Mouse (Mus musculus) MEL (cell line): Measurements from ENCODE around the gene Slc8a1. TPM values are rescaled to one million over a fixed set of nuclear protein-coding genes. Genes with fewer than 3 reads are reported as not detected.

Experiments
- DNase-seq: peaks from one replicate; pipeline ENCODE4 v3.0.0; 2011; ENCODE audit warnings: low read depth, low spot score
- H3K27ac ChIP-seq: 2 replicates; pipeline ENCODE4 v1.5.1; 2012; ENCODE audit warnings: low read depth, mild to moderate bottlenecking, control low read depth, low read length, moderate library complexity; ENCODE audit not compliant: control insufficient read depth
- H3K27me3 ChIP-seq, 2 experiments: fragments of 150-350 bp in 1 of 2; sonication (generic) in 1 of 2; 2 replicates each; pipeline ENCODE4 v1.6.1; 2012; ENCODE audit warnings: low read length in 2 of 2, mild to moderate bottlenecking in 2 of 2, improper control_type of control experiment in 1 of 2, moderate library complexity in 1 of 2; ENCODE audit not compliant: insufficient read depth in 2 of 2, control insufficient read depth in 1 of 2
- H3K36me3 ChIP-seq, 2 experiments: 2 replicates each; pipeline ENCODE4 v1.6.1; 2012 to 2014; ENCODE audit warnings: low read length in 2 of 2, improper control_type of control experiment in 1 of 2, inconsistent platforms in 1 of 2, mild to moderate bottlenecking in 1 of 2; ENCODE audit not compliant: insufficient read depth in 2 of 2, control insufficient read depth in 1 of 2
- H3K4me1 ChIP-seq, 2 experiments: fragments of 150-350 bp in 1 of 2; sonication (generic) in 1 of 2; 2 replicates each; pipeline ENCODE4 v1.6.1; 2012; ENCODE audit warnings: low read length in 2 of 2, improper control_type of control experiment in 1 of 2, mild to moderate bottlenecking in 1 of 2; ENCODE audit not compliant: insufficient read depth in 2 of 2, control insufficient read depth in 1 of 2
- H3K4me3 ChIP-seq, 2 experiments: fragments of 150-350 bp in 1 of 2; sonication (generic) in 1 of 2; 2 replicates each; pipeline ENCODE4 v1.5.1; 2012; ENCODE audit warnings: low read depth in 2 of 2, low read length in 2 of 2, mild to moderate bottlenecking in 2 of 2, moderate library complexity in 2 of 2, control low read depth in 1 of 2, improper control_type of control experiment in 1 of 2; ENCODE audit not compliant: control insufficient read depth in 1 of 2, insufficient read depth in 1 of 2
- H3K79me2 ChIP-seq: 2 replicates; pipeline ENCODE4 v1.6.1; 2012; ENCODE audit warnings: mild to moderate bottlenecking, low read length, moderate library complexity; ENCODE audit not compliant: control insufficient read depth, poor library complexity, insufficient read depth
- H3K9ac ChIP-seq: 2 replicates; pipeline ENCODE4 v1.6.1; 2012; ENCODE audit warnings: low read depth, mild to moderate bottlenecking, control low read depth, low read length, moderate library complexity; ENCODE audit not compliant: control insufficient read depth, poor library complexity, severe bottlenecking
- H3K9me3 ChIP-seq: fragments of 150-350 bp; sonication (generic); replicated peaks from 2 replicates; pipeline ENCODE4 v1.6.1; 2012; ENCODE audit warnings: mild to moderate bottlenecking, low read length, improper control_type of control experiment, moderate library complexity; ENCODE audit not compliant: insufficient read depth
- BHLHE40 ChIP-seq: IDR thresholded peaks from 2 replicates; pipeline ENCODE4 v1.6.1; 2012; ENCODE audit warnings: low read depth, mild to moderate bottlenecking, inconsistent platforms, low read length, improper control_type of control experiment, borderline replicate concordance
- CHD2 ChIP-seq: IDR thresholded peaks from 2 replicates; pipeline ENCODE4 v1.6.1; 2011; ENCODE audit warnings: low read length, improper control_type of control experiment
- E2F4 ChIP-seq: IDR thresholded peaks from 2 replicates; pipeline ENCODE4 v1.6.1; 2011; ENCODE audit warnings: low read depth, low read length, improper control_type of control experiment, borderline replicate concordance
- ELF1 ChIP-seq: IDR thresholded peaks from 2 replicates; pipeline ENCODE4 v1.6.1; 2014; ENCODE audit warnings: low read depth, mild to moderate bottlenecking, inconsistent platforms, low read length, improper control_type of control experiment, moderate library complexity
- ETS1 ChIP-seq: IDR thresholded peaks from 2 replicates; pipeline ENCODE4 v1.6.1; 2012; ENCODE audit warnings: low read depth, mild to moderate bottlenecking, inconsistent platforms, low read length, improper control_type of control experiment, moderate library complexity
- HCFC1 ChIP-seq: IDR thresholded peaks from 2 replicates; pipeline ENCODE4 v1.6.1; 2012; ENCODE audit warnings: low read depth, mild to moderate bottlenecking, inconsistent platforms, low read length, improper control_type of control experiment, moderate library complexity
- JUND ChIP-seq: IDR thresholded peaks from 2 replicates; pipeline ENCODE4 v1.6.1; 2011; ENCODE audit warnings: low read depth, mild to moderate bottlenecking, improper control_type of control experiment, low read length
- KAT2A ChIP-seq: conservative IDR thresholded peaks from 2 replicates; pipeline ENCODE4 v1.6.1; 2012; ENCODE audit warnings: low read depth, low read length, improper control_type of control experiment, inconsistent platforms
- MAX ChIP-seq: IDR thresholded peaks from 2 replicates; pipeline ENCODE4 v1.6.1; 2011; ENCODE audit warnings: low read length, improper control_type of control experiment
- MEF2A ChIP-seq: IDR thresholded peaks from 2 replicates; pipeline ENCODE4 v1.6.1; 2014; ENCODE audit warnings: low read depth, mild to moderate bottlenecking, inconsistent platforms, low read length, improper control_type of control experiment; ENCODE audit not compliant: poor library complexity, insufficient replicate concordance, severe bottlenecking; ENCODE audit errors: extremely low read depth
- MXI1 ChIP-seq: IDR thresholded peaks from 2 replicates; pipeline ENCODE4 v1.6.1; 2011; ENCODE audit warnings: mild to moderate bottlenecking, low read depth, low read length, improper control_type of control experiment
- MYC ChIP-seq: IDR thresholded peaks from 2 replicates; pipeline ENCODE4 v1.6.1; 2011; ENCODE audit warnings: low read depth, mild to moderate bottlenecking, low read length, improper control_type of control experiment, moderate library complexity
- NELFE ChIP-seq: IDR thresholded peaks from 2 replicates; pipeline ENCODE4 v1.6.1; 2011; ENCODE audit warnings: low read depth, low read length, improper control_type of control experiment
- NRF1 ChIP-seq: IDR thresholded peaks from 2 replicates; pipeline ENCODE4 v1.6.1; 2014; ENCODE audit warnings: low read depth, mild to moderate bottlenecking, inconsistent platforms, low read length, improper control_type of control experiment, moderate library complexity; ENCODE audit not compliant: poor library complexity, insufficient read depth, severe bottlenecking
- POLR2A ChIP-seq, 2 experiments: IDR thresholded peaks; 2 replicates each; pipeline ENCODE4 v1.6.1; 2011 to 2012; ENCODE audit warnings: low read length in 2 of 2, mild to moderate bottlenecking in 2 of 2, control low read depth in 1 of 2, improper control_type of control experiment in 1 of 2, low read depth in 1 of 2, moderate library complexity in 1 of 2; ENCODE audit not compliant: control insufficient read depth in 1 of 2, insufficient read depth in 1 of 2, poor library complexity in 1 of 2
- POLR2AphosphoS2 ChIP-seq: IDR thresholded peaks from 2 replicates; pipeline ENCODE4 v1.6.1; 2011; ENCODE audit warnings: low read length, improper control_type of control experiment
- RAD21 ChIP-seq: IDR thresholded peaks from 2 replicates; pipeline ENCODE4 v1.6.1; 2011; ENCODE audit warnings: mild to moderate bottlenecking, low read depth, low read length, improper control_type of control experiment
- RCOR1 ChIP-seq: IDR thresholded peaks from 2 replicates; pipeline ENCODE4 v1.6.1; 2012; ENCODE audit warnings: low read depth, mild to moderate bottlenecking, inconsistent platforms, low read length, improper control_type of control experiment
- SIN3A ChIP-seq: IDR thresholded peaks from 2 replicates; pipeline ENCODE4 v1.6.1; 2012; ENCODE audit warnings: low read length, improper control_type of control experiment, inconsistent platforms
- TAL1 ChIP-seq: IDR thresholded peaks from 2 replicates; pipeline ENCODE4 v1.6.1; 2012; ENCODE audit warnings: mild to moderate bottlenecking, inconsistent platforms, low read length, moderate library complexity, mixed read lengths
- TBP ChIP-seq: IDR thresholded peaks from 2 replicates; pipeline ENCODE4 v1.8.0; 2011; ENCODE audit warnings: low read depth, low read length, improper control_type of control experiment
- USF1 ChIP-seq: IDR thresholded peaks from 2 replicates; pipeline ENCODE4 v1.6.1; 2014; ENCODE audit warnings: low read depth, mild to moderate bottlenecking, inconsistent platforms, low read length, improper control_type of control experiment, moderate library complexity
- ZMIZ1 ChIP-seq: IDR thresholded peaks from 2 replicates; pipeline ENCODE4 v1.6.1; 2012; ENCODE audit warnings: low read depth, mild to moderate bottlenecking, inconsistent platforms, low read length, improper control_type of control experiment, moderate library complexity
- ZNF384 ChIP-seq: IDR thresholded peaks from 2 replicates; pipeline ENCODE4 v1.6.1; 2012; ENCODE audit warnings: low read depth, mild to moderate bottlenecking, inconsistent platforms, low read length, improper control_type of control experiment
- polyA plus RNA-seq, 2 experiments: library from polyadenylated mRNA; stranded (reverse) in 1 of 2; unstranded in 1 of 2; fragments of >175 nt in 1 of 2; fragments of >200 nt in 1 of 2; gene quantifications; 2 replicates each; pipeline versions ENCODE4 v1.2.1 to v1.2.4; 2012; ENCODE audit warnings: low replicate concordance in 2 of 2, low read depth in 1 of 2; ENCODE audit not compliant: insufficient read length in 2 of 2, insufficient read depth in 1 of 2, missing spikeins in 1 of 2
- total RNA-seq: library from RNA; depleted of rRNA; stranded (reverse); fragments of 300-350 nt; gene quantifications from 2 replicates; pipeline ENCODE4 v1.2.3, GENCODE M21; 2012

Slc8a1 gene
- total and polyA plus RNA-seq, 3 experiments = 0.86 to 1.0 TPM; not detected in 1

DNA sequence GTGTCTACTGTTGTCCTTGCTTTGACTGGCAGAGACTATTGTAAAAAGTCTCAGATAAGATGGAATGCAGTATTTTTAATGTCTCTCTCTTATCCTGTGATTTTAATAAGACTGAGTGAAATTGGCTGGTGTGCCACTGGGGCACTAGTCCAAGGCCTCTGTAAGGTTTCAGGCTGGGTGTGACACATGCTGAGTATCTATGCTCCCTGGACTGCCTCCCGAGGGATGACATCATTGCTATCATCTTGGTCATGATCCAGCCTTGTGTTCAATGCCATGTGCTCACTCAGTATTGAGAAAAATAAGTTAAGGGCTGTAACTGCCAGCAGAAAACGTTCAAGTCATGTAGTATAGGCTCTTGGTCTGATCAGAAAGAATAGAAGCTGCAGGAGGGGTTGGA lies 335.5 kb downstream of the Slc8a1 start:
- Histone ChIP-seq H3K4me3 (no peak overlapping the region), H3K9ac (no peak overlapping the region), H3K27me3 (no peaks in the 10 kb centered on the region)
- no peak for DNase-seq
- TF ChIP-seq MEF2A (no peak), NRF1 (no peak), ZMIZ1 (no peak), ETS1 (no peak), CHD2 (no peak), BHLHE40 (no peak), RCOR1 (no peak), ELF1 (no peak), NELFE (no peak), POLR2AphosphoS2 (no peak)
- TF ChIP-seq, all 39 proteins: peak for 0
- H3K27ac ChIP-seq = no peak overlapping the region
- no peaks in the 10 kb centered on the region for H3K9me3 ChIP-seq
- H3K36me3 ChIP-seq = no peaks in the 10 kb centered on the region
- no peaks in the 10 kb centered on the region for H3K4me1 ChIP-seq
- no peaks in the 10 kb centered on the region for H3K79me2 ChIP-seq

DNA sequence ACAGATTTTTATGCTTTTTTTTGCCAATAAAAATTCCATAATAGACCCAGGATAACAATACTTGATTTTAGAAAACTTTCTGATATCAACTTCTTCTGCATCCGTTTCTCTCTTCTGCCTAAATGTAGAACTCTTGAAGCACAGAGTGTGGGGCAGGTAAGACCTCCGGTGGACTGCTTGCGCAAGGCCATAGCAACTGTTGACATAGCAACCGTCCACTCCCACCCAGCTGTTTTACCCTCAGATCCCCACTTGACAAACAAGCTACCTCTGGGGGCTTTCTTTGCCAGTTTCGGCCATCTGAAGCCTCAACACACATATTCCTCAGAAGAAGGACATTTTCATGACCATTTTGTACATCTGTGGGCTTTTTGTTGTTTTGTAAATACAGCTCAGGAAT lies 337.8 kb downstream of the Slc8a1 start:
- Histone ChIP-seq H3K36me3 (no peaks in the 10 kb centered on the region), H3K27ac (no peak overlapping the region), H3K4me1 (no peaks in the 10 kb centered on the region), H3K9me3 (no peaks in the 10 kb centered on the region), H3K27me3 (no peaks in the 10 kb centered on the region), H3K4me3 (no peak overlapping the region), H3K9ac (no peak overlapping the region), H3K79me2 (no peaks in the 10 kb centered on the region)
- TF ChIP-seq BHLHE40 (no peak), ELF1 (no peak), JUND (no peak), MYC (no peak), TBP (no peak), CHD2 (no peak), MAX (no peak), KAT2A (no peak), E2F4 (no peak), RAD21 (no peak), SIN3A (no peak), HCFC1 (no peak), ZNF384 (no peak), NELFE (no peak), POLR2A (IDR thresholded peaks at IDR 0.05; ENCODE audit: control insufficient read depth in 1 of 2, insufficient read depth in 1 of 2, low read depth in 1 of 2, low read length in 2 of 2, poor library complexity in 1 of 2) (no peak), TAL1 (no peak), USF1 (no peak), MXI1 (no peak)
- DNase-seq = no peak
